Mouse (Mus musculus) inflammation-experienced regulatory T-cells, adult 6 months (primary cell): ENCODE measurements around the gene Prdm1. TPM values are rescaled to one million over a fixed set of nuclear protein-coding genes. Genes with fewer than 3 reads are reported as not detected.

ENCODE experiments used
- ATAC-seq: one replicate; pipeline ENCODE4 v1.8.0; 2017
- polyA plus RNA-seq, 3 experiments: library from polyadenylated mRNA; unstranded; fragments of 100-300 nt; shearing (Covaris generic); gene quantifications; one replicate each; pipeline ENCODE4 v1.2.1; 2017

Prdm1 gene
- polyA plus RNA-seq, 3 experiments from 2014 or later, result 11.2 to 27.7 (median 12.4) TPM

GRCm38 (mm10) chr10:44456757-44457595 is 71.3 kb downstream of the Prdm1 start:
- no peak for ATAC-seq

GRCm38 (mm10) chr10:44454753-44455152 is 73.5 kb downstream of the Prdm1 start:
- ATAC-seq, result no peak

GRCm38 (mm10) chr10:44454111-44454510 is 74.2 kb downstream of the Prdm1 start:
- ATAC-seq, result no peak

GRCm38 (mm10) chr10:44450835-44451234 is 77.5 kb downstream of the Prdm1 start:
- ATAC-seq, result no peak

DNA sequence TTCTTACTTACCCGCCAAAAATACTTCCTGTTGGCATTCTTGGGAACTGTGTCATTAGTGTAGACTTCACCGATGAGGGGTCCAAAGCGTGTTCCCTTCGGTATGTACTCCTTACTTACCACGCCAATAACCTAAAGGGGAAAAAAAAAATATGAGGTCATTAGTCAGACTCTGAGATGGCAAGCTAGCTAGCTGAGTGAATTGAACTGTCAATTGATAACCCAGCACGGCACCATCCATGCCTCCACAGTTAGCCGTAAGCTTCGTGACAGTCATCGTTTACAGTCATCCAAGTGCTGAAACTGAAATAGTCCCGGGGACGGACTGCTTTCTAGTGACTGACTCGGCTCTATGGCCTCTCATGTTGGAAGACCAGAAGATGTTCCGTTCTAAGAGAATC is 78.2 kb downstream of the Prdm1 start:
- no peak for ATAC-seq

GRCm38 (mm10) chr10:44449666-44450065 is 78.6 kb downstream of the Prdm1 start:
- peak; percentile 58 for ATAC-seq

- peak; percentile 74 for ATAC-seq
These were observed 80.1 kb downstream of the Prdm1 start for GRCm38 (mm10) chr10:44448165-44448564.

GRCm38 (mm10) chr10:44447406-44448139 is 80.7 kb downstream of the Prdm1 start:
- ATAC-seq, result peak; percentile 26

- no peak for ATAC-seq
These were observed 81.3 kb downstream of the Prdm1 start for GRCm38 (mm10) chr10:44447001-44447400.

DNA sequence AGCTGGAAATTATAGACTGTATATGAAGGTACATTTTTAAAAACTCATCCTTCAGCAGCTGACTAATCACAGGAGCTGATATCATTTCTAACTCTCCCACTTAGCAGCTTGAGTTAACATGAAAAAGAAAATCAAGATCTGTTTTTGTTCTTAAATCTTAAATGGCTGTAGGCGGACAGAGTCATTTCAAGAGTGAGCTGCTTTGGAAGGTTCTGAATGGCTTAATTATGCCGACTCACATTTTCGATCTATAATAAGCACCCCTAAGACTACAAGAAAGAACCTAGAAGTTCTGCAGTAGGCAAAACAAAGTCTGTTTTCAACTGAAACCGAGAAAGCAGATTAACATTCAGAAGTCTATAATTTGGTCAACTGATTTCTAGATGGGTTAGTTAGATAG is 83.9 kb downstream of the Prdm1 start:
- peak; percentile 5 for ATAC-seq

GRCm38 (mm10) chr10:44443696-44444095 is 84.6 kb downstream of the Prdm1 start:
- peak; percentile 32 for ATAC-seq

DNA sequence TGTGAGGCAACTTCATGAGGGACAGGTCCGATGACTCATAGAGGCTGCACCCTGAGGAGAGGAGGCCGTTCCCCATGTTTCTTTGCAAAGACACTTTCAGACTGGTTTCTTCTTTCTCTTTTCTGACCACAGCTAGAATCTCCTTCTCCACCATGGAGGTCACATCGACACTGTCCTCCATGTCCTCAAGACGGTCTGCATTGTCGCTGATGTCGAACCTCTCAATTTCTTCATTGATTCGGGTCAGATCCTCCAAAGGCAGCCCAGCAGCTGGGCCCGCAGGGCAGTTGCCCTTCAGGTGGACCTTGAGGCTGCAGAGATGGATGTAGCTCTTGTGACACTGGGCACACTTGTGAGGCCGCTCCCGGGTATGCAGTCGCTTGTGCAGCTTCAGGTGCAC is 88.6 kb downstream of the Prdm1 start:
- no peak for ATAC-seq

- ATAC-seq, result no peak
These were observed 90.7 kb downstream of the Prdm1 start for GRCm38 (mm10) chr10:44437614-44438013.

DNA sequence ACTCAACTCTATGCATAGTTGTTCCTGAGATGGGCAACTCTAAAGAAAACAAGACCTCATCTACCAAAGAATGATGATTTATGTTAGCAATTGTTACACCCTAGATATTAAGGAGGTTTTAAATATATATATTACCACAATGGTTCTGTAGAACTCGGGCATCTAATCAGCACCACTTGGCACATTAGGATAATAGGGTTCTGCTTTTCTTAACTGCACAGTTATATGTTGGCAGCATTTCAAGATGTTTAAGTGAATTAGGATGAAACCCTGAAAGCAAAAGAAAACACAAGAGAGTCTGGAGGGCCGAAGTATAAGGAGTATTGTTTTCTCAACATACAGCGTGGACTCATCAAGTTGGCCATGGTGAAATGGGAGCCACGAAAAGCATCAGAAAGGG is 92.3 kb downstream of the Prdm1 start:
- ATAC-seq, result no peak

- peak; percentile 32 for ATAC-seq
These were observed 93.6 kb downstream of the Prdm1 start for GRCm38 (mm10) chr10:44434702-44435181.

- no peak for ATAC-seq
These were observed 96.1 kb downstream of the Prdm1 start for GRCm38 (mm10) chr10:44432235-44432634.

DNA sequence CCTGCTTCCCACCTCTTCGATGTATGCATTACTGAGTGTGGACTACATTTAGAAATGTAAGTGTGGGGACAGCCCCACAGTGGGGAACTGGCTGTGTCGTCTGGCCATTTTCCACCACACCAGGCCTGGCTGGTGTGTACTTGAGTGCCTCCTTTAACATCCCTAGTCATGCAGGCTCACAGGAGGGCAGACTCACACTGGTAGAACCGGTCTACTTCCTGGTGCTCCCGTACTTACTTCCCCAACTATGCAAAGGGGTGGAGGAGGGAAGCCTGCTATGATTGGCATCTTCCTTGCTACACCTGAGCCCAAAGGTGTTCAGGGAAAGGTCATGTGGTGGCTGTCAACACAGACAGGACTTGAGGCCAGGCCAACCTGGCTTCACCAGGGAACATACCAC is 96.6 kb downstream of the Prdm1 start:
- no peak for ATAC-seq

DNA sequence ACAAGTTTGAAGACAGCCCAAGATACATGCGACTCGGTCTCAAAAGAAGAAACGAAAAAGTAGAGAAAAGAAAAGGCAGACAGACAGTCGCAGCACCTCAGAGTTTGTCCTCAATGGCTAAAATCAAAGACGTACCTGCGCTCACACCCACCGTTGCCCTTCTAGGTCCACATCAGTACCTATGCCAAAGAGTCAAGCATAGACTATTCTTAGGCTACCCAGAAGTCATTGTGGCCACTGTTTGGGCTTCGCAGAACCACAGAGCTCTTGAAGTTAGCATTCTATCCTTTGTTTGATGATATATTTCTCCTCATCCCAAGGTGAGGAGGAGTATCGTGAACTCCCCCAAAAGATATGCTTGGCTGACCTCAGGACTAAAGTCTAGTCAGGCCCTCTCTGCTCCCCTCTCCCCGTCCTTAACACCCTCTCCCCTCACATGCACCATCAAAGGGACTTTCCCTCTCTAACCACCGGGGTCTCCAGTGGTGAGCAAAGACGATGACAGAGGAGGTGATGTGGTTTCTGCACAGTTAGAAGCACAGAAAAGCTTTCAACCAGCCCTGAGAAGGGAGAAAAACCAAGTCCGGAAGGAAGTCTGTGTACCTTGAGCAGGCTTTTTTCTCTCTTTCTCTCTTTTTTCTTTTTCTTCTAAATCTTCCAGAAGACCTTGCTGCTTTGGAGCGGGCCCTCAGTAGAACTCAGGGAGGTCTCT is 99.0 kb downstream of the Prdm1 start:
- ATAC-seq, result peak; percentile 80

- no peak for ATAC-seq
These were observed 100.4 kb downstream of the Prdm1 start for GRCm38 (mm10) chr10:44427891-44428361.

DNA sequence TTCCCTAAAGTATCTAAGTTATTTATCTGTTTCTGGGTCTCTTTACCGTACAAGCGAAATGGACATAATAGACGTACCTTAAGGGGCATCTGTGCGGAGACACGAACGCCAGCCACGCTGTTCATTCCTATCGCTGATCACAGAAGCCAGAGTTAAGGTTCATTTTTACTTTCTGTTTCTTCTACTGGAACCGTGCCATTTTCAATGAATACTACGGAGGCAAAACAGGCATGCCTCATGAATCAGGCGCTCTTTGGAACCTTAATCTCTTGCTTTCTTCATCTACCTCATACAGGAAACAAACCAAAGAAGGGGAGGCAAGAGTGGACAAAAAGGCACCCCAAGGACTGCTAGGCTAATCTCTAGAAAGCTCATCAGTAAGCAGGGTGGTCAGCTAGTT is 100.9 kb downstream of the Prdm1 start:
- ATAC-seq, result peak; percentile 61

GRCm38 (mm10) chr10:44425013-44425412 is 103.3 kb downstream of the Prdm1 start:
- ATAC-seq, result no peak

GRCm38 (mm10) chr10:44421896-44422295 is 106.4 kb downstream of the Prdm1 start:
- ATAC-seq, result no peak

DNA sequence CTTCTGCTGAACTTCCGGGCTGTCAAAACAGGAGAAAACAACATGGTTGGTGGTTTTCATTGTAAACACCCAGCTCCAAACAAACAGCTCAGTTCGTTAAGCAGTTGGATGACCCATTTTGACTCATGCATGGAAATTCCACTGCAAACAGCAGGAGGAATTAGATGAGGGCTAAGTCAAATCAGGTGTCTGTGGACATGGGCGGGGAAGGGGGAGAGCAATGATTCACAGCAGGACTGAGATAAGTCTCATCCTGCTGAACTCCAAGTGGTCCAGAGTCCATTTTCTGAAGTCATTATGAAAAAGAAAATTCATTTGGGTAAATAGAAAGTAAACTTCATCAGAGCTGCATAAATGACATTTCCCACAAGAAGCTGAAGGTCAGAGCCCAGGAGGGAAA is 108.1 kb downstream of the Prdm1 start:
- ATAC-seq, result no peak
